In genomic region chr8:82841520-82842142, GRCm38 (mm10) we compare ENCODE assay signal across 10 mouse cellular contexts. TPM values are rescaled to one million over a fixed set of nuclear protein-coding genes. Genes with fewer than 3 reads are reported as not detected.
DNase-seq lines count a peak whose midpoint lies in the region; ATAC-seq and TF ChIP-seq lines count a peak whose summit lies in the region.
"Had no signal": no experiment of that assay in that cellular context is flagged by ENCODE, and none has a peak within 500 bp of the region (broad histone marks: within the 10 kb centered on the region; RNA-seq: fewer than 3 reads in every experiment).

No protein-coding gene starts in this region.

- TF ChIP-seq CTCF in cerebellum, adult 2 months (IDR thresholded peaks at IDR 0.05; ENCODE audit: borderline replicate concordance, insufficient read depth, low read depth, low read length) = peak; percentile 21; the same call in 1 of the 2 replicates

- no peaks in the 10 kb centered on the region for H3K36me3 ChIP-seq in kidney, embryonic 16.5 days (ENCODE audit: insufficient read depth, low read length)
- no peaks in the 10 kb centered on the region for H3K36me3 ChIP-seq in ES-E14 (ENCODE audit: control insufficient read depth, insufficient read depth, low read length, poor library complexity, severe bottlenecking)
- H3K36me3 ChIP-seq: hindbrain, embryonic 15.5 days had no signal

- in situ Hi-C loops in ES-E14 (cut with MboI; ENCODE audit: low sequenced_read_pairs in 2 of 2, unreplicated experiment in 2 of 2) = no loop called here

- WGBS in cerebellum, adult 2 months = 50% methylated on average over 6 of the region's 6 CpGs
- WGBS in kidney, embryonic 16.5 days = 48% methylated on average over 6 of the region's 6 CpGs

- no peaks in the 10 kb centered on the region for H3K9me3 ChIP-seq in kidney, embryonic 16.5 days (ENCODE audit: low read length)
- no peaks in the 10 kb centered on the region for H3K9me3 ChIP-seq in ES-E14 (ENCODE audit: control insufficient read depth, insufficient read depth, low read depth, low read length)
- H3K9me3 ChIP-seq: hindbrain, embryonic 15.5 days had no signal

- no peak overlapping the region for H3K4me2 ChIP-seq in kidney, embryonic 16.5 days (replicated peaks; ENCODE audit: low read depth, low read length)
- H3K4me2 ChIP-seq: hindbrain, embryonic 15.5 days had no signal

- no peak overlapping the region for H3K4me3 ChIP-seq in cerebellum, adult 2 months (replicated peaks; ENCODE audit: insufficient read depth, low read depth, low read length)
- H3K4me3 ChIP-seq in kidney, embryonic 16.5 days (ENCODE audit: low read length) = no peak overlapping the region
- H3K4me3 ChIP-seq in ES-E14 (ENCODE audit: insufficient read depth in 1 of 2, low read depth in 1 of 2, low read length in 2 of 2, poor library complexity in 1 of 2, severe bottlenecking in 1 of 2) = no peak overlapping the region
- H3K4me3 ChIP-seq: hindbrain, embryonic 15.5 days had no signal

- no peak for DNase-seq in cerebellum, adult 2 months
- DNase-seq in cerebellum, postnatal 25 days = no peak
- DNase-seq in kidney, adult 9 months = peak; percentile 45
- DNase-seq in ES-E14 (ENCODE audit: low read depth, low spot score) = no peak
- DNase-seq in mesoderm, embryonic 11.5 days (ENCODE audit: low read depth, low spot score) = peak; percentile 43
- no peak for DNase-seq in ovary, adult 18-20 months (ENCODE audit: low spot score)
- DNase-seq in adrenal gland, adult 8-10 months = no peak
- DNase-seq: lung, postnatal 10 days had no signal

- no peak for ATAC-seq in kidney, embryonic 16.5 days (ENCODE audit: low FRiP score, low TSS enrichment)

- H3K9ac ChIP-seq in kidney, embryonic 16.5 days (replicated peaks; ENCODE audit: low read length) = no peak overlapping the region
- H3K9ac ChIP-seq in ES-E14 (ENCODE audit: insufficient read depth, low read depth, low read length, poor library complexity, severe bottlenecking) = no peak overlapping the region
- H3K9ac ChIP-seq: hindbrain, embryonic 15.5 days had no signal

- H3K4me1 ChIP-seq in cerebellum, adult 2 months (ENCODE audit: control insufficient read depth, insufficient read depth, low read length) = no peaks in the 10 kb centered on the region
- H3K4me1 ChIP-seq in kidney, embryonic 16.5 days (ENCODE audit: insufficient read depth, low read length) = no peaks in the 10 kb centered on the region
- no peaks in the 10 kb centered on the region for H3K4me1 ChIP-seq in ES-E14 (ENCODE audit: control insufficient read depth in 2 of 2, insufficient read depth in 2 of 2, low read length in 2 of 2, poor library complexity in 1 of 2)
- H3K4me1 ChIP-seq: hindbrain, embryonic 15.5 days had no signal

- H3K27ac ChIP-seq in cerebellum, adult 2 months (ENCODE audit: insufficient read depth, low read length) = no peak overlapping the region
- no peak overlapping the region for H3K27ac ChIP-seq in kidney, embryonic 16.5 days (ENCODE audit: low read length)
- no peak overlapping the region for H3K27ac ChIP-seq in ES-E14 (ENCODE audit: insufficient read depth, low read depth, low read length, poor library complexity, severe bottlenecking)
- H3K27ac ChIP-seq: hindbrain, embryonic 15.5 days had no signal

- no peaks in the 10 kb centered on the region for H3K27me3 ChIP-seq in cerebellum, adult 2 months (ENCODE audit: control insufficient read depth, insufficient read depth, low read length)
- H3K27me3 ChIP-seq in kidney, embryonic 16.5 days (ENCODE audit: insufficient read depth, low read length) = no peaks in the 10 kb centered on the region
- H3K27me3 ChIP-seq: hindbrain, embryonic 15.5 days had no signal

- no peak for TF ChIP-seq POLR2A in cerebellum, adult 2 months (IDR thresholded peaks at IDR 0.05; ENCODE audit: borderline replicate concordance, insufficient read depth, low read length)

TF ChIP-seq in ES-E14, 5 proteins besides CTCF, POLR2A, EP300 and RAD21:
- TF ChIP-seq ZC3H11A (IDR thresholded peaks at IDR 0.05; ENCODE audit: borderline replicate concordance, low read depth, low read length) = 0 out of 2 replicates have a peak, but pooled peaks have one; percentile 27
- no peak for TF ChIP-seq ZNF384 (IDR thresholded peaks at IDR 0.05; ENCODE audit: low read depth, low read length)

RNA-seq across cellular contexts. Expression of gene Rnf150, which starts 21.5 kb away (rescaled TPM):
- polyA plus RNA-seq in cerebellum, adult 2 months (2012; rRNA removed) = 11.0 and 12.5 TPM in 2 replicates
- polyA plus RNA-seq in kidney, embryonic 16.5 days (2015; fragmentation: Nextera tagmentation; extraction: Ambion mirVana) = 2.0 and 2.4 TPM in 2 replicates
- 0.05 and 0.09 TPM in 2 replicates for total RNA-seq in ES-E14 (2012; rRNA removed)
- 10 to 100 TPM; 17.9 to 21.1 (median 18.8) TPM for total RNA-seq in adrenal gland, adult 8-10 months (2022)

Comparison
In these comparisons a context has a peak if more than half of its experiments do, and no peak if none do; other contexts are left out.
1. DNase-seq: peak in kidney, adult 9 months (single experiment) and mesoderm, embryonic 11.5 days (single experiment); none in cerebellum, adult 2 months (0 of 2), cerebellum, postnatal 25 days (0 of 2), ES-E14 (single experiment), ovary, adult 18-20 months (single experiment) and adrenal gland, adult 8-10 months (single experiment).
2. RNA of gene Rnf150, which starts 21.5 kb away (total RNA-seq): 17.9 to 21.1 TPM in adrenal gland, adult 8-10 months; 0.05 to 0.09 TPM in ES-E14; every median in the first group is over 10 times any median in the second.